Mouse (Mus musculus): Measurements from ENCODE around the gene Atp7a. TPM values are rescaled to one million over a fixed set of nuclear protein-coding genes. Genes with fewer than 3 reads are reported as not detected.
"Not testable (repeated sequence)": the region's sequence is repeated elsewhere in the genome, so short reads cannot be mapped to it uniquely, and the experiment has no call there.

The Atp7a gene
- total RNA-seq, 1 experiment from 2014 or later: 53.7 TPM

- ATAC-seq (replicated peaks; ENCODE audit: insufficient number of reproducible peaks, low FRiP score, low TSS enrichment, poor library complexity, severe bottlenecking): no peak
These were observed 21.1 kb downstream of the Atp7a start for GRCm38 (mm10) chrX:106048191-106048590.

GRCm38 (mm10) chrX:106077858-106078257 is 50.8 kb downstream of the Atp7a start:
- ATAC-seq (replicated peaks; ENCODE audit: insufficient number of reproducible peaks, low FRiP score, low TSS enrichment, poor library complexity, severe bottlenecking): not testable (repeated sequence)

- no peak for ATAC-seq (replicated peaks; ENCODE audit: insufficient number of reproducible peaks, low FRiP score, low TSS enrichment, poor library complexity, severe bottlenecking)
These were observed 53.9 kb downstream of the Atp7a start for GRCm38 (mm10) chrX:106080811-106081443.

DNA sequence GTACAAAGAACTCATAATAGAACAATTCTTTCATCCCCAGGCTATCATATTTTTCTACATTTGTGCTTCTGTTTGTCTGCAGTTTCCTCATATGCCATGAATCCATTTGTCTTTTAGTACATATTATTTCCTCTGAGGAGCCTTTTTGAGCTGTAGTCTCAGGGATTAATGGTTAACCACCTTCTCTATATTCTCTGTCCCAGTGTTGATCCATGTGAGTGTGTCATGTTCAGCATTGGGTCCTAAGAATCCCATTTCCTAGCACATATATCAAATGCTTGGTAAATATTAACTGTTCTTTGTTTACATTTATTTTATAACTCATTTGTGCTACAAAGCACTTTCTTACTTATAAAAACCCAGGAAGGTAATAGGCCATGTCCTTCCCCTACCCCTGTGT is 55.4 kb downstream of the Atp7a start:
- ATAC-seq (replicated peaks; ENCODE audit: insufficient number of reproducible peaks, low FRiP score, low TSS enrichment, poor library complexity, severe bottlenecking): no peak

GRCm38 (mm10) chrX:106085132-106085531 is 58.1 kb downstream of the Atp7a start:
- no peak for ATAC-seq (replicated peaks; ENCODE audit: insufficient number of reproducible peaks, low FRiP score, low TSS enrichment, poor library complexity, severe bottlenecking)

GRCm38 (mm10) chrX:106085564-106085963 is 58.5 kb downstream of the Atp7a start:
- no peak for ATAC-seq (replicated peaks; ENCODE audit: insufficient number of reproducible peaks, low FRiP score, low TSS enrichment, poor library complexity, severe bottlenecking)

GRCm38 (mm10) chrX:106092939-106093338 is 65.9 kb downstream of the Atp7a start:
- ATAC-seq (replicated peaks; ENCODE audit: insufficient number of reproducible peaks, low FRiP score, low TSS enrichment, poor library complexity, severe bottlenecking): no peak

DNA sequence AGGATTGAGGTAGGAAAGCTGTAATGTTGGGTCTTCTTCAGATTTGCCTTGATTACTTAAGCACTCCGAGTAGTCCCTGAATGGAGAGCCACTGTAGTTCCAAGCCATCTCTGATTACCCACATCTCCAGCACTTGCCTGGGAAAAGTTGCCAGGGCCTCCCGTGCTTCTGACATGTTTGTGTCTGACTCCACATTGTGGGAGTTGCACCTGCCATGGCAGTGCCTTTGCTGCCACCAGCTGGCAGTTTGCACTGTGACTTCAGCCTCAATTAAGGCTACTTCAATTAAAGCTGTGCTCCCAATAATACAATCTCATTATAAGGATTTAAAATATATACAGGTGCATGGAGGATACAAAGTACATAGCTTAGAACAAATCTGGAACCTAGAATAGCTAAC is 78.4 kb downstream of the Atp7a start:
- ATAC-seq (replicated peaks; ENCODE audit: insufficient number of reproducible peaks, low FRiP score, low TSS enrichment, poor library complexity, severe bottlenecking): no peak

- ATAC-seq (replicated peaks; ENCODE audit: insufficient number of reproducible peaks, low FRiP score, low TSS enrichment, poor library complexity, severe bottlenecking): no peak
These were observed 86.8 kb downstream of the Atp7a start for GRCm38 (mm10) chrX:106113881-106114280.

DNA sequence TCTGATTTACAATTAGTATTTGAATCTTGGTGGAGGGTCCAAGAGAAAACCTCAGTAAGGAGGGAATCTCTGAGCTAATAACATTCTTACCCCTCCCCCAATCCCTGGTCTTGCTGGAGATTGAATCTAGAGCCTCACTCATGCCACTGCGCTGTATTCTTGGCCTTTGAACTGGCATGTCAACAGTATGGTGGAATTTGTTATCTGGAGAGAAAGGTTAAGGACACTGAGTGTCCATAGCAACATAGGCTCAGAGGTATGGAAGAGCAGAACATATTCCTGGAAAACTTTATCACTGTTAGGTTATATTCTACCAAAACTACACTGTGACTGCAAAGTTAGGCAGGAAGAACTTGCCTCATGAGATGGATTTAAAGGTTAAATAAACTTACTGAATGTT is 87.6 kb downstream of the Atp7a start:
- no peak for ATAC-seq (replicated peaks; ENCODE audit: insufficient number of reproducible peaks, low FRiP score, low TSS enrichment, poor library complexity, severe bottlenecking)

- ATAC-seq (replicated peaks; ENCODE audit: insufficient number of reproducible peaks, low FRiP score, low TSS enrichment, poor library complexity, severe bottlenecking): no peak
These were observed 95.7 kb downstream of the Atp7a start for GRCm38 (mm10) chrX:106122823-106123222.

DNA sequence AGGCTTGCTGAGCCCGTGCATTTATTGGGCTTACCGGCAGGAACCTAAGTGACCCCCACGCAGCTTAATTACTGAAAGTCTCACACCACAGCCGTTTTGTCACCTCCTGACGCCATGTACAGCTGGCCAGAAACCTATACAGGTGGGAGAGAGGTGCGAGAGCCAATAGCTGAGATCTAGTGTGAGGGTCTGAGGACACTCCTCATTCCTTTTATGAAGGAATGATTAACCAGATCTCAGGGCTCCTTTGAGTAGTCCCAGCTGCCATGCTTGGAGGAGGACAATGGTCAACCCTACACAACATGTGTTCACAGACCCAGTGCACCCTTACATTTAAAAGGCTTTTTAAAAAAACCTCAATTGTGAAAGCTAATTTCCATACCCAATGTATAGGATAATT is 101.2 kb downstream of the Atp7a start:
- ATAC-seq (replicated peaks; ENCODE audit: insufficient number of reproducible peaks, low FRiP score, low TSS enrichment, poor library complexity, severe bottlenecking): no peak

- ATAC-seq (replicated peaks; ENCODE audit: insufficient number of reproducible peaks, low FRiP score, low TSS enrichment, poor library complexity, severe bottlenecking): peak; percentile 70
These were observed 102.8 kb downstream of the Atp7a start for GRCm38 (mm10) chrX:106129877-106130276.

- ATAC-seq (replicated peaks; ENCODE audit: insufficient number of reproducible peaks, low FRiP score, low TSS enrichment, poor library complexity, severe bottlenecking): peak; percentile 40
These were observed 107.8 kb downstream of the Atp7a start for GRCm38 (mm10) chrX:106134916-106135315.

DNA sequence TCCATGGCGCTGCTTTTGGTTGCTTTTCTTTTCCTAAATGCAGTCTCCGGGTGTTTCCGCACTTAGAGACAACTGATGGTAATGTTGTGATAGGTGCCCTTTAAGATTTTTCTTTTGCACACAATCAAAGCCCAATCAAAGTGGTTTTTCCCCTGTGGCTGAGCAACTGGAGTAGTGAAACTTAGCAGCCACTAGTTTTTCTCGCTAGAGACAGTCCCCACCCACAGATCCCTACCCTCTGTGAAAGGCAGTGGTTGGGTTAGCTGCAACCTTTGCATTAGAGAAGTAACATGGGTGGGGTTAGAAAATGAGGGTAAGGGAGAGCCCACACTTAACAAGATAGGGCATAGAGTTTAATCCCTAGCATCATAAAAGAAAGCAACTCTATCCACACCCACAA is 108.4 kb downstream of the Atp7a start:
- ATAC-seq (replicated peaks; ENCODE audit: insufficient number of reproducible peaks, low FRiP score, low TSS enrichment, poor library complexity, severe bottlenecking): peak; percentile 37; the same call in 1 of the 2 replicates

DNA sequence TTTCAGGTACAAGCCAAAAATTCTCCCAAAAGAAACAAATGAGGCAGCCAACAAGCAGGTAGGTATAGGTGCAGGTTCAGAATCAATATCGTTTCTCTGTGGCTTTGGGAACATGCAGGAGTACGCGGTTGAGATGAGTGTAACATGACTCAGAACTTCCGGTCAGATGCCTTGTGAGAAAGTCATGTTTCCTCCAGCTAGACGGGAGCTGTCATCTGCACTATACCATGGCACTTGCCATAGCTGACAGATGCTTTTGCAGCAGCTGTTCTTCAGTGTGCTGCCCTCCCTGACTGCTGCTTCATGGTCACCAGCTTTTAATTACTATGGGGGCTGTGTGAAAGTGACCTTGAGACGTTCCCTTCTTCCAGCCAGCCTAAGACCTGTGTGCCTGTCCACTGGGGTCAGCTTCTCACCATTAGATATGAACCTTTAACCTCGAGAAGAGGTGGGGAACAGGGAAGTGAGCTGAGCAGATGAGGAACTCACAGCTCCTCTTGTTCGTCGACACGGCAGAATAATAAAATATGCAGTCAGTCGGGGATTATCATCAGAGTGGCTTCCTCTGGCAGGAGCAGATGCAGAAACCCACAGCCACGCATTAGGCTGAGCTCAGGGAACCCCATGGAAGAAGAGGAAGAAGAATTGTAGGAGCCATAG is 109.0 kb downstream of the Atp7a start:
- peak; percentile 70 for ATAC-seq (replicated peaks; ENCODE audit: insufficient number of reproducible peaks, low FRiP score, low TSS enrichment, poor library complexity, severe bottlenecking)

DNA sequence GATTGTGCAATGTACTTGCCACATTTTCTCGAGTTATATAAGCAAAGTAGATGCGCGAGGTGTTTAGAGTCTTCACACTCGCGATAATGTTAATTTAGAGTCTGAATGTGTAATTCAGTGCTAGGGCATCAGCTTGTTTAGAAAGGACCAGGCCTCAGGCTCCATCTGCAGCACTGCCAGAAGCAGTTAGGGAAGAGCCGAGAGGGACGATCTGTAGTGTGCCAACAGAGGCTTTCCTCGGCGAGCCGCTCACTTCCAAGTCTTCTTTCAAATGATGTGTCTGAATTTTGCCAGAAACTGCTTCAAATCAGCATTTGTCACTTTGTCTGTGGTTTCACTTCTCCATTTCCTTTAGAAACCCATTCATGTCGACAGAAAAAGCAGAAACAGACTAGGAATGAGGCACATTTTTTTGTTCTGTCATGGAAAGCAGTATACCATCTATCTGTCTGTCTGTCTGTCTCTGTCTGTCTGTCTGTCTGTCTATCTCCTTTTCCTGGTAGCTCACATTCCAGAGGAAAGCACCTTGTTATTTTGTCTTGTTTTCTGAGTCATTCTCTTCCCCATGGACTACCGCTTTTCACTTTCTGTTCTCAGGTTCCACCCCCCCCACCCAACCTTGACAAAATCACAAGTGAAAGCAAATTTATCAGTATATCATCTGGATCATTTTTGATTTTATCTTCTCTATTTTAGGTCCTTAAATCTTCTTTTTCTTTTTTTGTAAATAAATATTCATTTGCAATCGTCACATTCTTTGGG is 112.4 kb downstream of the Atp7a start:
- ATAC-seq (replicated peaks; ENCODE audit: insufficient number of reproducible peaks, low FRiP score, low TSS enrichment, poor library complexity, severe bottlenecking): peak; percentile 20; the same call in 1 of the 2 replicates

- ATAC-seq (replicated peaks; ENCODE audit: insufficient number of reproducible peaks, low FRiP score, low TSS enrichment, poor library complexity, severe bottlenecking): peak; percentile 61
These were observed 115.9 kb downstream of the Atp7a start, which contains the start of gene Tlr13 for GRCm38 (mm10) chrX:106142936-106143335. Tlr13 (plus strand) TSS chrX:106143204.

DNA sequence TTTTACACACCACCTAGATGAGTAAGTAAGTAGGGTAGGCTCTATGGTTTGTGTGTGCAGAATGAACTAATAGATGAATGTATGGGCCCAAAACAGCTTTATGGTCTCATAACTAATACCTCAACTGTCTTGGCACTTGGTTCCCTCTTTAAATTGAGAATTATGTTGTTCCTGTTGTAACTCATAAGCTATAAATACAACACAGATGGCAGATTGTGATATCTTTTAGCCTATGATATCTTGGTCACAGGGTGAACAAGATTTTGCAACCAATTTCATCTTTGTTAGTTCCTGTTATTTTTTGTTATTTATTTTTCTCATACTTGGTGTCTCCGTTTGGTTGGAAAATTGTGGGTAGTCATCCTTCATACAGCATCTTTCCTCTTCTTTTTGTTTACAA is 121.1 kb downstream of the Atp7a start:
- peak; percentile 59 for ATAC-seq (replicated peaks; ENCODE audit: insufficient number of reproducible peaks, low FRiP score, low TSS enrichment, poor library complexity, severe bottlenecking)

GRCm38 (mm10) chrX:106149460-106149859 is 122.4 kb downstream of the Atp7a start:
- ATAC-seq (replicated peaks; ENCODE audit: insufficient number of reproducible peaks, low FRiP score, low TSS enrichment, poor library complexity, severe bottlenecking): peak; percentile 38
